ENCODE assay signal across 8 mouse cellular contexts in the genomic region with DNA sequence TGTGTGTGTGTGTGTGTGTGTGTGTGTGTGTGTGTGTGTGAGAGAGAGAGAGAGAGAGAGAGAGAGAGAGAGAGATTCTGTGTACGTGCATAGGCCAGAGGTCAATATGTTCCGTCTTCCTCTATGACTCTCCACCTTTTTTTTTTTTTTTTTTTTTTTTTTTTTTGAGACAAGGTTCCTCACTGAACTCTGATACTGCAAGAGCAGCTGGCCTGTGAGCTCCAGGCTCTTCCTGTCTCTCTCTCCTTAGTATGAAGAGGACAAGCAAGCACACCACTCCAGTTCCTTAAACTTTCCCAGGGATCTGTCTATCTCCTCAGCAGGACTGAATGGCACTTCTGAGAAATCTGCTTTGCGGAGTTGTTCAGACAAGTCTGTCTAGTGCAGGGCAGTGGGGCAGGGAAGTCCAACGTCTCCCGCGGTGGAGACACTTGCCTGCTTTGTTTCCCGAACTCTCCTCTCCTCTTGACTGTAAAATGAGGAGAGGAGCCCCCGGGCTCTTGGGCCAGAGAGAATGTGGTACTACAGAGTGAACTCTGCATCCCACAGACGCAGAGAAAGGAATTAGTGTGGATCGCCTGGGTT. TPM values are rescaled to one million over a fixed set of nuclear protein-coding genes. Genes with fewer than 3 reads are reported as not detected.
DNase-seq lines count a peak whose midpoint lies in the region; ATAC-seq lines count a peak whose summit lies in the region.

No protein-coding gene starts in this region.

- ATAC-seq in heart, embryonic 12.5 days (ENCODE audit: insufficient number of reproducible peaks, low FRiP score) = no peak
- no peak for ATAC-seq in hindbrain, embryonic 11.5 days (ENCODE audit: low FRiP score)

- H3K9ac ChIP-seq in heart, embryonic 12.5 days = peak overlapping the region; percentile 79
- H3K9ac ChIP-seq in hindbrain, embryonic 11.5 days (ENCODE audit: low read depth, low read length) = peak overlapping the region; percentile 35; the same call in 1 of the 2 replicates

- DNase-seq in heart, postnatal 25 days (ENCODE audit: low spot score) = no peak
- peak; percentile 32 for DNase-seq in ZHBTc4 (ENCODE audit: low read depth, low spot score)
- peak; percentile 48 for DNase-seq in hindbrain, embryonic 11.5 days (ENCODE audit: low spot score)
- peak; percentile 44 for DNase-seq in midbrain, embryonic 10.5 days (ENCODE audit: low spot score)
- DNase-seq in gastrocnemius, postnatal 25 days = no peak
- DNase-seq in right cerebral cortex, postnatal 25 days = no peak
- no peak for DNase-seq in frontal cortex, postnatal 10 days (ENCODE audit: low spot score in 2 of 2)

- peak overlapping the region; percentile 75 for H3K4me3 ChIP-seq in heart, embryonic 12.5 days
- H3K4me3 ChIP-seq in hindbrain, embryonic 11.5 days (ENCODE audit: low read depth, low read length) = peak overlapping the region; percentile 51
- peak overlapping the region; percentile 64 for H3K4me3 ChIP-seq in midbrain, embryonic 10.5 days

- H3K36me3 ChIP-seq in heart, embryonic 12.5 days = no peaks in the 10 kb centered on the region
- no peaks in the 10 kb centered on the region for H3K36me3 ChIP-seq in hindbrain, embryonic 11.5 days (ENCODE audit: control insufficient read depth, insufficient read depth, low read length)
- peaks cover 4% of the 10 kb centered on the region for H3K36me3 ChIP-seq in midbrain, embryonic 10.5 days

- peak overlapping the region; percentile 94 for H3K27ac ChIP-seq in heart, embryonic 12.5 days (ENCODE audit: poor library complexity, severe bottlenecking)
- no peak overlapping the region for H3K27ac ChIP-seq in hindbrain, embryonic 11.5 days (ENCODE audit: low read depth, low read length)
- peak overlapping the region; percentile 85 for H3K27ac ChIP-seq in midbrain, embryonic 10.5 days (replicated peaks)

- peak overlapping the region; percentile 89 for H3K4me2 ChIP-seq in heart, embryonic 12.5 days
- H3K4me2 ChIP-seq in hindbrain, embryonic 11.5 days (replicated peaks; ENCODE audit: low read depth, low read length) = peak overlapping the region; percentile 63

- WGBS in heart, embryonic 12.5 days = 6% methylated on average over 9 of the region's 10 CpGs
- 6% methylated on average over 10 of the region's 10 CpGs for WGBS in hindbrain, embryonic 11.5 days
- WGBS in midbrain, embryonic 10.5 days = 17% methylated on average over 10 of the region's 10 CpGs

- peaks cover 35% of the 10 kb centered on the region for H3K4me1 ChIP-seq in heart, embryonic 12.5 days (replicated peaks)
- 0 out of 2 replicates have a peak, but pooled peaks cover 5% of the 10 kb centered on the region for H3K4me1 ChIP-seq in hindbrain, embryonic 11.5 days (replicated peaks; ENCODE audit: control insufficient read depth, insufficient read depth, low read length)
- H3K4me1 ChIP-seq in midbrain, embryonic 10.5 days = peaks cover 44% of the 10 kb centered on the region

- intact Hi-C loops in heart, postnatal 25 days (cut with DNase I) = no loop called here

- H3K27me3 ChIP-seq in heart, embryonic 12.5 days (replicated peaks) = no peaks in the 10 kb centered on the region
- peaks cover 6% of the 10 kb centered on the region for H3K27me3 ChIP-seq in hindbrain, embryonic 11.5 days (ENCODE audit: control insufficient read depth, insufficient read depth, low read length)
- peaks cover 24% of the 10 kb centered on the region for H3K27me3 ChIP-seq in midbrain, embryonic 10.5 days (ENCODE audit: low read depth, poor library complexity, severe bottlenecking)

- no peaks in the 10 kb centered on the region; the same call in 1 of the 2 replicates for H3K9me3 ChIP-seq in heart, embryonic 12.5 days (replicated peaks)
- H3K9me3 ChIP-seq in hindbrain, embryonic 11.5 days (ENCODE audit: control insufficient read depth, low read length) = no peaks in the 10 kb centered on the region
- H3K9me3 ChIP-seq in midbrain, embryonic 10.5 days (replicated peaks) = no peaks in the 10 kb centered on the region

RNA-seq across cellular contexts. Expression of a gene that starts 0.7 kb away (rescaled TPM):
- 135 and 139 TPM in 2 replicates for polyA plus RNA-seq in heart, embryonic 12.5 days (2016; fragmentation: Nextera tagmentation; extraction: Ambion mirVana)
- 10 to 100 TPM; 33.5 to 33.7 TPM for total RNA-seq in heart, postnatal 25 days (2021)
- polyA plus RNA-seq in hindbrain, embryonic 11.5 days (2014; fragmentation: Nextera tagmentation; extraction: Ambion mirVana) = 93.2 and 95.2 TPM in 2 replicates
- polyA plus RNA-seq in midbrain, embryonic 10.5 days (2016; fragmentation: Nextera tagmentation; extraction: Ambion mirVana) = 118 and 129 TPM in 2 replicates
- 10 to 100 TPM in 1 of 2 experiments, 1 to 10 TPM in 1; 7.1 to 10.7 TPM for total RNA-seq in gastrocnemius, postnatal 25 days (2021)

RNA-seq across cellular contexts. Expression of a gene that starts 26.0 kb away (rescaled TPM):
- 0.22 and 0.50 TPM in 2 replicates for polyA plus RNA-seq in heart, embryonic 12.5 days (2016; fragmentation: Nextera tagmentation; extraction: Ambion mirVana)
- under 1 TPM; 0.14 to 0.42 TPM for total RNA-seq in heart, postnatal 25 days (2021)
- polyA plus RNA-seq in hindbrain, embryonic 11.5 days (2014; fragmentation: Nextera tagmentation; extraction: Ambion mirVana) = 17.2 and 20.9 TPM in 2 replicates
- 3.3 and 4.2 TPM in 2 replicates for polyA plus RNA-seq in midbrain, embryonic 10.5 days (2016; fragmentation: Nextera tagmentation; extraction: Ambion mirVana)
- total RNA-seq in gastrocnemius, postnatal 25 days (2021) = 1 to 10 TPM in 1 of 2 experiments, under 1 TPM in 1; 0.75 to 1.4 TPM

RNA-seq across cellular contexts. Expression of a gene that starts 45.4 kb away (rescaled TPM):
- 27.2 and 28.0 TPM in 2 replicates for polyA plus RNA-seq in heart, embryonic 12.5 days (2016; fragmentation: Nextera tagmentation; extraction: Ambion mirVana)
- total RNA-seq in heart, postnatal 25 days (2021) = under 1 TPM; 0.13 to 0.67 TPM
- polyA plus RNA-seq in hindbrain, embryonic 11.5 days (2014; fragmentation: Nextera tagmentation; extraction: Ambion mirVana) = 19.1 and 22.9 TPM in 2 replicates
- 47.5 and 50.2 TPM in 2 replicates for polyA plus RNA-seq in midbrain, embryonic 10.5 days (2016; fragmentation: Nextera tagmentation; extraction: Ambion mirVana)
- under 1 TPM in 1 of 2 experiments, not detected in 1; 0.49 TPM for total RNA-seq in gastrocnemius, postnatal 25 days (2021)

RNA-seq across cellular contexts. Expression of a gene that starts 58.7 kb away (rescaled TPM):
- polyA plus RNA-seq in heart, embryonic 12.5 days (2016; fragmentation: Nextera tagmentation; extraction: Ambion mirVana) = 0.34 and 0.46 TPM in 2 replicates
- not detected for total RNA-seq in heart, postnatal 25 days (2021)
- 10.2 and 12.4 TPM in 2 replicates for polyA plus RNA-seq in hindbrain, embryonic 11.5 days (2014; fragmentation: Nextera tagmentation; extraction: Ambion mirVana)
- polyA plus RNA-seq in midbrain, embryonic 10.5 days (2016; fragmentation: Nextera tagmentation; extraction: Ambion mirVana) = 0.21 and 2.3 TPM in 2 replicates
- not detected for total RNA-seq in gastrocnemius, postnatal 25 days (2021)

Comparison
In these comparisons a context has a peak if more than half of its experiments do, and no peak if none do; other contexts are left out.
1. DNase-seq: peak in ZHBTc4 (single experiment), hindbrain, embryonic 11.5 days (single experiment) and midbrain, embryonic 10.5 days (single experiment); none in heart, postnatal 25 days (single experiment), gastrocnemius, postnatal 25 days (single experiment), right cerebral cortex, postnatal 25 days (single experiment) and frontal cortex, postnatal 10 days (0 of 2).
2. Peak in every context shown above with its lines, with median percentiles within 50 percentile points of each other: H3K4me3 ChIP-seq.